Mouse (Mus musculus) heart, embryonic 11.5 days (tissue): ENCODE results near the gene Cd109. TPM values are rescaled to one million over a fixed set of nuclear protein-coding genes. Genes with fewer than 3 reads are reported as not detected.

ENCODE experiments used
- ATAC-seq: fragments of 200-750 bp; cut with Nextera tagmentation; replicated peaks from 2 replicates; pipeline ENCODE4 v1.8.0; 2017; ENCODE audit warnings: moderate library complexity; ENCODE audit not compliant: insufficient number of reproducible peaks, low FRiP score, low TSS enrichment
- H3K27ac ChIP-seq: fragments of 300-500 bp; sonication (generic); 2 replicates; pipeline ENCODE4 v1.5.1; 2014; ENCODE audit warnings: mild to moderate bottlenecking, low read depth, low read length
- H3K27me3 ChIP-seq: fragments of 300-500 bp; sonication (generic); 2 replicates; pipeline ENCODE4 v1.6.1; 2014; ENCODE audit warnings: mild to moderate bottlenecking, low read length, mixed read lengths; ENCODE audit not compliant: control insufficient read depth, insufficient read depth
- H3K36me3 ChIP-seq: fragments of 300-500 bp; sonication (generic); 2 replicates; pipeline ENCODE4 v1.6.1; 2014; ENCODE audit warnings: mild to moderate bottlenecking, low read length, moderate library complexity, mixed read lengths; ENCODE audit not compliant: control insufficient read depth, insufficient read depth
- H3K4me1 ChIP-seq: fragments of 300-500 bp; sonication (generic); 2 replicates; pipeline ENCODE4 v1.6.1; 2014; ENCODE audit warnings: low read length; ENCODE audit not compliant: control insufficient read depth, insufficient read depth
- H3K4me2 ChIP-seq: fragments of 300-500 bp; sonication (generic); 2 replicates; pipeline ENCODE4 v1.6.1; 2014; ENCODE audit warnings: mild to moderate bottlenecking, moderate library complexity
- H3K4me3 ChIP-seq: fragments of 300-500 bp; sonication (generic); 2 replicates; pipeline ENCODE4 v1.5.1; 2014; ENCODE audit warnings: low read depth, low read length
- H3K9ac ChIP-seq: fragments of 300-500 bp; sonication (generic); 2 replicates; pipeline ENCODE4 v1.6.1; 2014; ENCODE audit warnings: mild to moderate bottlenecking, low read depth, low read length, moderate library complexity
- H3K9me3 ChIP-seq: fragments of 300-500 bp; sonication (generic); replicated peaks from 2 replicates; pipeline ENCODE4 v1.6.1; 2016; ENCODE audit warnings: low read length; ENCODE audit not compliant: control insufficient read depth
- WGBS: fragments of 180-500 bp; shearing (Covaris S2); extraction: QIAGEN DNeasy Blood & Tissue Kit; methylation state at CpG from one replicate; pipeline ENCODE4 v1.1.7; 2014; ENCODE audit not compliant: insufficient replicate concordance; 5-methylcytosine and 5-hydroxymethylcytosine counted together
- polyA plus RNA-seq: library from polyadenylated mRNA; unstranded; fragments of >200 nt; fragmentation: Nextera tagmentation; extraction: Ambion mirVana; gene quantifications from 2 replicates; pipeline ENCODE4 v1.2.1, GENCODE M21; 2014

Gene Cd109
- polyA plus RNA-seq, 1 experiment from 2014 or later, result 1.7 TPM

- Histone ChIP-seq H3K4me2 (no peak overlapping the region), H3K36me3 (no peaks in the 10 kb centered on the region), H3K27ac (no peak overlapping the region), H3K4me1 (no peaks in the 10 kb centered on the region), H3K27me3 (no peaks in the 10 kb centered on the region), H3K9me3 (no peaks in the 10 kb centered on the region), H3K9ac (no peak overlapping the region), H3K4me3 (no peak overlapping the region)
- ATAC-seq, result no peak
- 81% methylated on average over 13 of the region's 13 CpGs for WGBS
These were observed 56.2 kb downstream of the Cd109 start for GRCm38 (mm10) chr9:78671446-78671985.

- H3K4me1 ChIP-seq, result no peaks in the 10 kb centered on the region
- no peaks in the 10 kb centered on the region for H3K36me3 ChIP-seq
- H3K9me3 ChIP-seq, result no peaks in the 10 kb centered on the region
- 0% methylated on average over 1 of the region's 1 CpGs for WGBS
- no peak overlapping the region for H3K4me3 ChIP-seq
- ATAC-seq, result no peak
- H3K27ac ChIP-seq, result no peak overlapping the region
- no peak overlapping the region for H3K4me2 ChIP-seq
- H3K27me3 ChIP-seq, result no peaks in the 10 kb centered on the region
- H3K9ac ChIP-seq, result no peak overlapping the region
These were observed 85.3 kb downstream of the Cd109 start for GRCm38 (mm10) chr9:78700691-78701090.

DNA sequence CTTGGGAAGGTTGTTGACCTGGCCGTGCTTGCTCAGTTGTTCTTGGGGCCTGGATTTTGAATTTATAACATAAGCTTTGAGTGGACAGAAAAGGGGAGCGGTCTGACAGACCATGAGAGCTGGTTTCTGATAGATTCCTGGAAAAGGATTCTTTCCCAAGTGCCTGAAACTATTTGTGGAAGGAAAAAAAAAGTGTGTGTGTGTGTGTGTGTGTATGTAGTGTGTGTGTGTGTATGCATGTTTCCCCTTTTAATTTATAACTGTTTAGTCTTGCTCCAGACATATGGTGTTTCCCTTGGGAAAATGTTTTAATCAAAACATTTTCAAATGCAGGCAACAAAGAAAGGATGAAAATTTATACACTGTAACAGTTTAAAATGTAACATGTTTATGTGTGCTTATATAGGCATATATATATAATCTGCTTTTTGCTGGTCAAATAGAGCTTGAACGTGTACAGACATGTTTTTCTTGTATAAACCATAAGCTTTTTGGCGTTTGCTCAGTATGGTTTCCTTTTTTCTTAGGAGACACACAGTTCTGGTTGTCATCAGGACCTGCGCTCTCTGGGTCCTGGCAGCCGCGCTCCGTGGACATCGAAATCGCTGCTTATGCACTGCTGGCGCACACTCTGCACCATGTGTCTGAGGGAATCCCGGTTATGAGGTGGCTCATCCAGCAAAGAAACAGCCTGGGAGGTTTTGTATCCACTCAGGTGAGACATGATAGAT is 87.3 kb downstream of the Cd109 start:
- Histone ChIP-seq H3K27ac (no peak overlapping the region), H3K4me1 (no peaks in the 10 kb centered on the region), H3K36me3 (no peaks in the 10 kb centered on the region), H3K9me3 (0 out of 2 replicates have a peak, but pooled peaks cover 2% of the 10 kb centered on the region), H3K4me3 (no peak overlapping the region), H3K4me2 (no peak overlapping the region), H3K9ac (no peak overlapping the region), H3K27me3 (no peaks in the 10 kb centered on the region)
- ATAC-seq, result no peak
- WGBS, result 86% methylated on average over 12 of the region's 12 CpGs

GRCm38 (mm10) chr9:78720888-78721798 is 105.8 kb downstream of the Cd109 start:
- Histone ChIP-seq H3K27ac (no peak overlapping the region), H3K9me3 (no peaks in the 10 kb centered on the region), H3K27me3 (no peaks in the 10 kb centered on the region), H3K4me3 (no peak overlapping the region), H3K9ac (no peak overlapping the region), H3K4me2 (no peak overlapping the region), H3K4me1 (no peaks in the 10 kb centered on the region), H3K36me3 (no peaks in the 10 kb centered on the region)
- ATAC-seq, result no peak
- WGBS, result 72% methylated on average over 6 of the region's 6 CpGs

DNA sequence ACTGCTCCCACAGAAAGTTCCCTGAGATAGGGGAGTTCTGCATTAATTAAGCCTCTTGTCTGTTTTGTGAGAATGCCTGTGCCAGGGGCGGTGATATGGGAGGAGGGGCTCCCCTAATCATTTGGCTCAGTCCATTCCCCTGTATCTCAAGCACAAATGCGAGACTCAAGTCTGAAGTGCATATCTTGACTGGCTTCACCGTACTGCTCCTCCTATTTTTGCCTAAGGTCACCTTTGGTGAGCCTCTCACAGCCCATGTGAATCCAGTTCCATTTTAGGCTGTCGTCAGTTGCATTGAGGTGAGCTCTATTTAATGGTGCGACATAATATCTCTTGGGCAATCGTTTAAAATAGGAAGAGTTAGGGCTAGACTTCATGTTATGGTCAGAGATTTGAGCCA is 116.6 kb downstream of the Cd109 start:
- no peaks in the 10 kb centered on the region for H3K36me3 ChIP-seq
- ATAC-seq, result no peak
- no peaks in the 10 kb centered on the region for H3K27me3 ChIP-seq
- no peak overlapping the region for H3K4me2 ChIP-seq
- H3K9me3 ChIP-seq, result no peaks in the 10 kb centered on the region
- H3K4me3 ChIP-seq, result no peak overlapping the region
- WGBS, result 40% methylated on average over 6 of the region's 6 CpGs
- H3K9ac ChIP-seq, result no peak overlapping the region
- H3K27ac ChIP-seq, result no peak overlapping the region
- H3K4me1 ChIP-seq, result no peaks in the 10 kb centered on the region

- Histone ChIP-seq H3K4me2 (no peak overlapping the region), H3K9ac (no peak overlapping the region), H3K27ac (no peak overlapping the region), H3K4me3 (no peak overlapping the region), H3K27me3 (no peaks in the 10 kb centered on the region), H3K4me1 (no peaks in the 10 kb centered on the region), H3K9me3 (no peaks in the 10 kb centered on the region), H3K36me3 (no peaks in the 10 kb centered on the region)
- ATAC-seq, result no peak
- WGBS, result 69% methylated on average over 3 of the region's 3 CpGs
These were observed 120.2 kb downstream of the Cd109 start for GRCm38 (mm10) chr9:78735519-78735918.

- Histone ChIP-seq H3K4me1 (no peaks in the 10 kb centered on the region), H3K36me3 (no peaks in the 10 kb centered on the region), H3K9me3 (no peaks in the 10 kb centered on the region), H3K4me2 (no peak overlapping the region), H3K27ac (no peak overlapping the region), H3K27me3 (no peaks in the 10 kb centered on the region), H3K4me3 (no peak overlapping the region), H3K9ac (no peak overlapping the region)
- WGBS, result 51% methylated on average over 3 of the region's 3 CpGs
- ATAC-seq, result no peak
These were observed 126.7 kb downstream of the Cd109 start for GRCm38 (mm10) chr9:78742012-78742411.

- H3K9ac ChIP-seq, result no peak overlapping the region
- WGBS, result 57% methylated on average over 3 of the region's 3 CpGs
These were observed 134.9 kb downstream of the Cd109 start for GRCm38 (mm10) chr9:78750246-78750645.

More at GRCm38 (mm10) chr9:78750246-78750645, 134.9 kb downstream of the Cd109 start:
- Histone ChIP-seq H3K27ac (no peak overlapping the region), H3K4me1 (no peaks in the 10 kb centered on the region), H3K36me3 (no peaks in the 10 kb centered on the region), H3K4me3 (no peak overlapping the region), H3K27me3 (no peaks in the 10 kb centered on the region), H3K9me3 (no peaks in the 10 kb centered on the region), H3K4me2 (no peak overlapping the region)
- ATAC-seq, result no peak
